Mouse (Mus musculus) midbrain, embryonic 14.5 days (tissue): ENCODE data around the gene Thap12. TPM values are rescaled to one million over a fixed set of nuclear protein-coding genes. Genes with fewer than 3 reads are reported as not detected.
A peak's percentile ranks its signal among the peaks of the same experiment; 100 is the strongest.

Source experiments
- ATAC-seq: fragments of 200-750 bp; cut with Nextera tagmentation; 2 replicates; pipeline ENCODE4 v1.8.0; 2017; ENCODE audit warnings: moderate number of reproducible peaks, moderate library complexity; ENCODE audit not compliant: low FRiP score, low TSS enrichment
- DNase-seq: peaks from one replicate; pipeline ENCODE4 v3.0.0-alpha.2; 2015
- H3K27ac ChIP-seq: fragments of 300-500 bp; sonication (generic); replicated peaks from 2 replicates; pipeline ENCODE4 v1.5.1; 2014; ENCODE audit warnings: mild to moderate bottlenecking, low read depth, low read length, moderate library complexity
- H3K27me3 ChIP-seq: fragments of 300-500 bp; sonication (generic); 2 replicates; pipeline ENCODE4 v1.6.1; 2014; ENCODE audit warnings: low read length, control low read depth, mixed read lengths; ENCODE audit not compliant: control insufficient read depth, insufficient read depth
- H3K36me3 ChIP-seq: fragments of 300-500 bp; sonication (generic); 2 replicates; pipeline ENCODE4 v1.6.1; 2014; ENCODE audit warnings: low read length, control low read depth; ENCODE audit not compliant: control insufficient read depth, insufficient read depth
- H3K4me1 ChIP-seq: fragments of 300-500 bp; sonication (generic); 2 replicates; pipeline ENCODE4 v1.6.1; 2014; ENCODE audit warnings: mild to moderate bottlenecking, antibody characterized with exemption, low read length, control low read depth; ENCODE audit not compliant: control insufficient read depth, insufficient read depth
- H3K4me2 ChIP-seq: fragments of 300-500 bp; sonication (generic); 2 replicates; pipeline ENCODE4 v1.6.1; 2014; ENCODE audit warnings: mild to moderate bottlenecking, low read length, moderate library complexity
- H3K4me3 ChIP-seq: fragments of 300-500 bp; sonication (generic); replicated peaks from 2 replicates; pipeline ENCODE4 v1.5.1; 2014; ENCODE audit warnings: low read depth, low read length
- H3K9ac ChIP-seq: fragments of 300-500 bp; sonication (generic); replicated peaks from 2 replicates; pipeline ENCODE4 v1.6.1; 2014; ENCODE audit warnings: mild to moderate bottlenecking, low read length, moderate library complexity
- H3K9me3 ChIP-seq: fragments of 300-500 bp; sonication (generic); 2 replicates; pipeline ENCODE4 v1.6.1; 2016; ENCODE audit warnings: low read length, control low read depth, mixed read lengths; ENCODE audit not compliant: control insufficient read depth
- WGBS: fragments of 180-500 bp; shearing (Covaris S2); extraction: QIAGEN DNeasy Blood & Tissue Kit; methylation state at CpG from one replicate; pipeline ENCODE4 v1.1.7; 2014; 5-methylcytosine and 5-hydroxymethylcytosine counted together
- polyA plus RNA-seq: library from polyadenylated mRNA; unstranded; fragments of >200 nt; fragmentation: Nextera tagmentation; extraction: Ambion mirVana; gene quantifications from 2 replicates; pipeline ENCODE4 v1.2.1, GENCODE M21; 2014

Gene Thap12
- polyA plus RNA-seq, 1 experiment from 2014 or later = 61.6 TPM

GRCm38 (mm10) chr7:98729661-98730271 is 26.9 kb downstream of the Thap12 start:
- Histone ChIP-seq H3K4me3 (peak overlapping the region; percentile 14; the same call in 1 of the 2 replicates), H3K4me2 (peak overlapping the region; percentile 46), H3K27ac (no peak overlapping the region), H3K36me3 (no peaks in the 10 kb centered on the region), H3K4me1 (peaks cover 4% of the 10 kb centered on the region; the same call in 1 of the 2 replicates), H3K27me3 (no peaks in the 10 kb centered on the region), H3K9me3 (no peaks in the 10 kb centered on the region), H3K9ac (no peak overlapping the region; the same call in 1 of the 2 replicates)
- DNase-seq = peak; percentile 55
- ATAC-seq = no peak
- WGBS = 18% methylated on average over 19 of the region's 19 CpGs

GRCm38 (mm10) chr7:98733958-98734357 is 31.1 kb downstream of the Thap12 start:
- Histone ChIP-seq H3K4me2 (no peak overlapping the region), H3K9me3 (no peaks in the 10 kb centered on the region), H3K36me3 (no peaks in the 10 kb centered on the region), H3K27ac (no peak overlapping the region), H3K27me3 (no peaks in the 10 kb centered on the region), H3K4me3 (no peak overlapping the region), H3K9ac (no peak overlapping the region), H3K4me1 (peaks cover 6% of the 10 kb centered on the region; the same call in 1 of the 2 replicates)
- WGBS = 91% methylated on average over 4 of the region's 4 CpGs
- ATAC-seq (no peak), DNase-seq (no peak)

- Histone ChIP-seq H3K9ac (no peak overlapping the region), H3K27me3 (no peaks in the 10 kb centered on the region), H3K4me2 (no peak overlapping the region), H3K27ac (no peak overlapping the region), H3K9me3 (no peaks in the 10 kb centered on the region), H3K4me1 (peaks cover 3% of the 10 kb centered on the region; the same call in 1 of the 2 replicates), H3K4me3 (no peak overlapping the region), H3K36me3 (no peaks in the 10 kb centered on the region)
- DNase-seq (peak; percentile 55), ATAC-seq (no peak)
- WGBS = 24% methylated on average over 10 of the region's 10 CpGs
These were observed 32.0 kb downstream of the Thap12 start for GRCm38 (mm10) chr7:98734876-98735275.

DNA sequence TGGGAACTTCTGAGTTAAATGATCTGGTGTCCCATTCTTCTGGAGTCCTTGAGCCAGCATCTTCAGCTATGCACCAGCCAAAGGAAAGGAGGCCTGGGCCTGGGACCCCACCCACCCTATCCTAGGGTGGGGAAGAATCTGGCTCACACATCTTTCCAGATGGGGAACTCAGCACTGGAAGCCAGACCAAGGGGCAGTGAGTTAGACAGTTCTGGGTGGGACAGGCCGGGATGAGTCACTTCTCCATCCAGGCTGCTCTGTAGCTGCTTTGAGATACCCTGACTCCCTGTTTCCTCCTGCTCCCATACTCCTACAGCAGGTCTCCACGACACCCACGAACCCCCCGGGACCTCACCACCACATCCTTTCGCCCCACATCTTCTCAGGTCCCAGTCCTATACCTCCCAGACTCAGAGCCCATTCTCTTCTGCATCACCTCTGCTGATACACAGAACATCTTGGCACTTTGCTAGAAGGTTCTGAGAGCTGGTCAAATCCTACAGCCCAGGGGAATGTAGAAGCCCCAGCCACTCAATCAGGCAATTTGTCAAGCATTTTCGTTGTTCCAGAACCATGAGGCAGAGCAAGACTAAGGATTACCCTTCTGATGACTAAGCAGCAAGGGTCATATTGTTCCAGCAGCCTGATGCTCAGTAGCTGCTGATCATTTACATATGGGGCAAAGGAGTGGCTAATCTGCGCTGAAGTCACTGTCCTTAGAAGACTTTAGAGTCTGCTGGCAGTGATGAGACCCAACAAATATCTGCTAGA is 34.1 kb downstream of the Thap12 start:
- ATAC-seq = no peak
- no peaks in the 10 kb centered on the region for H3K36me3 ChIP-seq

DNA sequence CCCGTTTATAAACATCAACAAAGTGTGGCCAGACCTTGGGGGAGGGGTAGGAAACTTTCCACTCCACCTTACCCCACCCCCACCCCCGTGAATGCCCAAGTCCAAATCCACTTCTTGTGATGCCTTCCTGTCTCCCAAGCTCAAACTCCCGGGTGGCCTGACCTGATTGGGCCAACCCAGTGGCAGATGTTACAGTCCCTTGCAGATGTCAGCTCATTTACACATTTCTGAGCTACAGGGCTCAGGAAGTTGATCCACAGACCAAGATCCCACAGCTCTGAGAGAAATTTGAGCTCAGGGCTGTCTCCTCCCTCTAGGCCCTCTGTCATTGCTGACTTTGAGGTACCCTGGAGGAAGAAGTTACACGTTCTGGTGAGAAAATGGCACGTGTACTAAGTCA is 37.5 kb downstream of the Thap12 start:
- Histone ChIP-seq H3K27me3 (no peaks in the 10 kb centered on the region), H3K36me3 (no peaks in the 10 kb centered on the region), H3K27ac (no peak overlapping the region), H3K4me3 (no peak overlapping the region), H3K4me1 (no peaks in the 10 kb centered on the region; the same call in 1 of the 2 replicates), H3K9me3 (no peaks in the 10 kb centered on the region), H3K4me2 (no peak overlapping the region), H3K9ac (no peak overlapping the region)
- WGBS = 33% methylated on average over 5 of the region's 5 CpGs
- ATAC-seq (no peak), DNase-seq (no peak)

More for the DNA sequence above, 34.1 kb downstream of the Thap12 start:
- Histone ChIP-seq H3K9ac (no peak overlapping the region), H3K4me1 (peaks cover 3% of the 10 kb centered on the region; the same call in 1 of the 2 replicates), H3K27ac (no peak overlapping the region), H3K27me3 (no peaks in the 10 kb centered on the region), H3K9me3 (no peaks in the 10 kb centered on the region), H3K4me3 (no peak overlapping the region), H3K4me2 (no peak overlapping the region)
- no peak for DNase-seq
- 76% methylated on average over 7 of the region's 7 CpGs for WGBS

- no peaks in the 10 kb centered on the region; the same call in 1 of the 2 replicates for H3K4me1 ChIP-seq
- no peak overlapping the region for H3K4me3 ChIP-seq
- no peak overlapping the region for H3K27ac ChIP-seq
- H3K9ac ChIP-seq = no peak overlapping the region
- H3K27me3 ChIP-seq = no peaks in the 10 kb centered on the region
- peak; percentile 83 for DNase-seq
- 4% methylated on average over 3 of the region's 3 CpGs for WGBS
- no peak overlapping the region for H3K4me2 ChIP-seq
- H3K9me3 ChIP-seq = no peaks in the 10 kb centered on the region
- H3K36me3 ChIP-seq = no peaks in the 10 kb centered on the region
- ATAC-seq = no peak
These were observed 40.4 kb downstream of the Thap12 start for GRCm38 (mm10) chr7:98743312-98743711.

GRCm38 (mm10) chr7:98750404-98750803 is 47.5 kb downstream of the Thap12 start:
- Histone ChIP-seq H3K4me2 (no peak overlapping the region), H3K36me3 (no peaks in the 10 kb centered on the region), H3K27ac (no peak overlapping the region), H3K9me3 (no peaks in the 10 kb centered on the region), H3K4me3 (no peak overlapping the region), H3K4me1 (no peaks in the 10 kb centered on the region), H3K9ac (no peak overlapping the region), H3K27me3 (no peaks in the 10 kb centered on the region)
- DNase-seq (no peak), ATAC-seq (no peak)
- WGBS = 74% methylated on average over 10 of the region's 10 CpGs

GRCm38 (mm10) chr7:98752680-98753079 is 49.8 kb downstream of the Thap12 start:
- Histone ChIP-seq H3K27me3 (no peaks in the 10 kb centered on the region), H3K4me2 (no peak overlapping the region), H3K36me3 (no peaks in the 10 kb centered on the region), H3K27ac (no peak overlapping the region), H3K4me3 (no peak overlapping the region), H3K4me1 (no peaks in the 10 kb centered on the region), H3K9me3 (no peaks in the 10 kb centered on the region), H3K9ac (no peak overlapping the region)
- 90% methylated on average over 8 of the region's 8 CpGs for WGBS
- DNase-seq (no peak), ATAC-seq (no peak)

- H3K9me3 ChIP-seq = no peaks in the 10 kb centered on the region
- no peak for ATAC-seq
- no peak overlapping the region for H3K4me3 ChIP-seq
- H3K27me3 ChIP-seq = no peaks in the 10 kb centered on the region
- H3K9ac ChIP-seq = no peak overlapping the region
- DNase-seq = no peak
- WGBS = 91% methylated on average over 11 of the region's 11 CpGs
- H3K4me2 ChIP-seq = no peak overlapping the region
- no peaks in the 10 kb centered on the region for H3K4me1 ChIP-seq
- H3K36me3 ChIP-seq = no peaks in the 10 kb centered on the region
- no peak overlapping the region for H3K27ac ChIP-seq
These were observed 53.1 kb downstream of the Thap12 start for GRCm38 (mm10) chr7:98756050-98756449.
